Mouse (Mus musculus) ovary, postnatal 36 days (tissue): ENCODE measurements at regions not wholly inside any gene's neighbourhood (a gene's known extent, or its start where the extent isn't known, plus 50 kb on each side); places are given as distances from the start of the nearest gene placed in this dataset.

ENCODE experiments used
- DNase-seq: peaks from one replicate; pipeline ENCODE4 v3.0.0; 2022; ENCODE audit warnings: low spot score, mixed read lengths

DNA sequence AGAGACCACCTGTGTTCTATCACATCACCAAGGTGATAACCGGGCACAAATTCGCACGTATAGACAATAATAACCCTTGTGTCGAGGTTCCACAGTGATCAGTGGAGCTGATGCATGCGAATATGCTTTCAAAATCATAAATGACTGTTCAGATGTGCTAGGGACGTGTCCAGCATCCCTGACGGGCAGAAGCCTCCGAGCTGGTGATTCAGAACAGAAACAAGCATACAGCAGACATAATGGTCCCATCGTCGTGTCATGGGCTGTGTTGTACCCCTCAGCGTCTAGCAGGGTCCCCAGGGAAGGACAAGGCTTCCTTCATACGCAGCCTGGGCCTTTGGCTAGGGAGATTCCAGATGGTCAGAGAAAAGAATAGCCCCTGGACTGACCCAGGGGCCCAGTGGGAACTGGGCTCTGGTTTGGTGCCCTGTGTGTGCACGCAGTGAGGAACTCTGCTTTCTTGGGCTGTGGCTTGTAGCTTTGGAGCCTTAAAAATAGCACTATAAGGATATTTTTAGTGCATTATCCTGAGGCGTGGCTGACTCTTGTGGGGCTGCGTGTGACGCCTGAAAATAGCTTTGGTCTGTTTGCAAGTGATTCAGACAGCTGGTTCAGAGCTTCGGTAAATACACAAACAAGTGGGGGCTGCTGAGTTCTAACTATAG, 137.3 kb downstream of the Fam43a start:
- DNase-seq, result no peak

GRCm38 (mm10) chr16:30737524-30737923, 138.0 kb downstream of the Fam43a start:
- DNase-seq, result no peak

DNA sequence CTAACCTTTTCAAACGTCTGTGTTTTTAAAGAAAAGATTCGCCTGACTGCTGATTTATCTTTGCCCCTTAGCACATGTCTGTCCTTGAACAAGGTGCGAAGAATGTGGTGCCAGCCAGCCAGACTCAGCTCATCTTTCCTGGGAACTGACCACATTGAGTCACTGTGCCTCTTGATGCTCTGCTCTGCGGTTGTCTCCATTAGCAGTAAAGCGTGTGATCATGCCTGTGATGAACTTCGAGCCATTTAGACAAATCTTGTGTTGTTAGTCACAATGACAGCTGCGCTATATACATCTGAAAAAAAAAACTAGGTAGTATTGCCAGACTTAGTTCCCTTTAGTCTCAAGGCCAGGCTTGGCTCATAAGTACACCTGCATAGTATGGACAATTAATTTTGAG, 140.1 kb downstream of the Fam43a start:
- no peak for DNase-seq

DNA sequence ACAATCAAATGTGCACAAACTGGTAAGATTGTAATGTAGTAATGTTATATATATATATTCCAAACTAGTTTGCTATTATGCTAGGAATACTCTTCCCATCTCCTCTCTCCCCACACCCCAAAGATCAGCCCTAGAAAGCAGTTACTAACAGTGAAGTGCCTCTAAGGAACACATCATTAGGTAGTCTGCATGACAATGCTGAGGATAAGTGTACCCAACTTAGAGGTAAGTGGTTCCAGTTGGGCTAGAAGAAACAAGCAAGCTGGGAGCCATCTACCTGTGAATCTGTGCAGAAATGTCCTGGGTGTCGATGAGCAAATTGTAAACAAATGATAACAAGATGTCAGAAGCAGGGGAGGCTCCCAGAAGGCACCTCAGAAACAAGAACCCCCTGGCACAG, 141.7 kb downstream of the Fam43a start:
- no peak for DNase-seq

- DNase-seq, result no peak
Observed at GRCm38 (mm10) chr16:30742474-30742873, 143.0 kb downstream of the Fam43a start.

- DNase-seq, result no peak
Observed at GRCm38 (mm10) chr16:30743566-30743965, 144.0 kb downstream of the Fam43a start.

DNA sequence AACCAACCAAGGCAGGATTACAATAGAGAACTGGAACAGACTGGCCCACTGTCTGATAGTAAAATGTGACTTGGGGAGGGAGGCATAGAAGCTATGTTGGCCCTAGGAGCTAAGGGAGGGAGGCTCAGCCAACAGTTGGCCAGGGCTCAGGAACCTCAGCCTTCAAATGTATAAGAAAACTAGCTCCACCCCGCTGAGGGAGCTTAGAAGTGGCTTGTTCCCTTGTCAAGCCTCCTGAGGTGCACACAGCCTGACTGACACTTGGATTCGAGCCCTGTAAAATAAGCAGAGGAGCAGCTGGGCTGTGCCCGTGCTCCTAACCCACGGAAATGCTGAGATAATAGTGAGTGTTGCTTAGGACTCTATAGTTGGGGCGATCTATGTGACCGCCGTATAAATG, 144.7 kb downstream of the Fam43a start:
- DNase-seq, result no peak

DNA sequence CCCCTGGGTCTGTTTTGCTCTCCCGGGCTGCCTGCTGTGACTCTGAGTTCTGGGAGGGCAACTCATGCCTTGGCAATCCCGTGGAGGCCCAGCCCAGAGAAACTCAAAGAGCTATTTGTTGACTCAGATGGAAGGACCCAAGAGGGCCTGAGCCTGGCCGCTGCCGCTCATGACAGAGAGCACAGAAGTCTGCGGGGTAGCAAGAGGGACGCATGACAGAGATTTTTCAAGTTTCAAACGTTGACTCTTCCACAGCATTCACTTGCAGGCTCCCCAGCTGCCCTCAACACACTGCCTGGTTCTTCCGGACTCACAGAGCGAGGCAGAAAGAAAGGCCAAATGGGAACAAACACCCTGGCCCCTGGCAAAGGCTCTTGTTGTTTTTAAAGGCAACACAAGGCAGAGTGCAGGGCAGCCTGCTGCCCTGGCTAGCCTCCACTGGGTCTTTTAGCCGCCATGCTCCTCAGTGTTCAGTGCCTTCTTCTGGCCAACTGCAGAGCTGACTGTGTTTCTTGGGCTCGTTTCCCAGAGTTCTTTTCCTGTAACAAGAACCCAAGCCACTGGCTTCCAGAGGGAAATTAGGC, 146.2 kb downstream of the Fam43a start:
- peak; percentile 34 for DNase-seq

- DNase-seq, result no peak
Observed at GRCm38 (mm10) chr16:30746211-30746610, 146.7 kb downstream of the Fam43a start.

DNA sequence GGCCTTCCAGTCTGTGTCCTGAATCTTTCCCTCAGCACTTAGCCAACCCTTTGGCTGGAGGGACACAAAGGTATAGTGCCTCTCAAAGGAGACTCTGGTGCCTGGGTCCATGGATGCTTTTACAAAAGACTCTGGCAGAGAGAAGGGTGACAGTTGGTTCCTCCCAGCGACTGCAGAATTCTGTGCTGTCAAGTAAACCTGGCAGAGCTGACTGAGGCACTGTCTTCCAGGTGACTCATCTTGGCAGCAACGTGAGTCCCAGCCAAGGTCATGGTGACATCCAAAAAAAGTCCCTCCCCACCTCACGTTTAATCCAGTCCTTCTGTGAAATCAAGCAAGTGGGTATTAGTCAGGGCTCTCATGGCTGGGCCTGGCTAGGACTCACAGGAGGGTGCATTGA, 150.3 kb downstream of the Fam43a start:
- no peak for DNase-seq

DNA sequence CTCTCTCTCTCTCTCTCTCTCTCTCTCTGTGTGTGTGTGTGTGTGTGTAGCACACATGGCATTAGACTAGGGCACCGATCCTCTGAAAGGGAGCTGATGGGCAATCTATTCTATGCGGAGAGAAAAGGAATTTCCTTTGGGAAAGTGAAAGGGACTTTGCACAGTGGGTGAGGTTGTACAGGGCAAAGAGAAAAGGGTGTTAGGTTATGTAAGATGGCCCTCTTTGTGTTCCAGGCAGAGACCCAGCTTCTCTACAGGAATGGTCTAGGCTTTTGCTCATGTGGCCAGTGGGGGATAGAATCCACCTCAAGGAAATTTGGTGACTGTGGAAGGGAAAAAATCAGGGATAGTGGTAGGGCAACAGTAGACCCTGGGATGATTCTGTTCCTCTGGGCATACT, 156.2 kb downstream of the Fam43a start:
- DNase-seq, result no peak

DNA sequence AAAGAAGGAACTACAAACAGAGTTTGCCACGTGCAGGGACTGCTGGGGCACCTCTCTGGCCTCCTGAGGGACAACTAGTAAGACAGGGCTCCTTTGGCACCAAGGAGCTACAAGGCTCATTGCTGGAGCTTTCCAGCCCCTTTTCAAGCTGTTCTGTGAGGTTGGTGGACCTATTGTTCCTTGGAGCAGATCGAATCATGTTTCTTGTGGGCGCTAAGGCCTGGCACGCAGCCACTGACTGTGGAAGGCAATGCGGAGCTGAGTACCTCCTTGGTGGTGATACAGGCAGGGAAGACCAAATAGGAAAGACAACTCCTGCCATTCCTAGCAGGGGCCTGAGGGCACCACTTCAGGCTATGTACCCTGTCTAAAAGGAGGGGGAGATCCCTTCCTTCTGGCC, 157.2 kb downstream of the Fam43a start:
- no peak for DNase-seq

DNA sequence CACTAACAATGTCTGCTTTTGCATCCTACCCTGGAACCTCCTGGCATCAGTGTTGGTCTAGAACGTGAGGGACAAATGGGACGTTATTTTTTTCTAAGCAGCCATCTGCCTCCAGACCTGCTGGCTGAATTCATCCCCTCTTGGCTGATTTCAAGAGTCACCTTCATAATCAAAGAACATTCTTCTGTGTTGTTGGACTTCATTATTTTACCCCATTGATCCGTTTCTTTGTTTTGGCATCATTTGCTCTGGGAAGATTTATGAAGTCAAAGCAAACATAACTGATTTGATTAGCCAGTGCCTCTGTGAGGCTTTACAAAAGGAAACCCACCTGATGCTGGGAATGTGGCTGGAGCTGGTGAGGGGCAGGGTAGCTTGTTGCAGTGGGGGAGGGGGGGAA, 158.0 kb downstream of the Fam43a start:
- DNase-seq, result no peak

DNA sequence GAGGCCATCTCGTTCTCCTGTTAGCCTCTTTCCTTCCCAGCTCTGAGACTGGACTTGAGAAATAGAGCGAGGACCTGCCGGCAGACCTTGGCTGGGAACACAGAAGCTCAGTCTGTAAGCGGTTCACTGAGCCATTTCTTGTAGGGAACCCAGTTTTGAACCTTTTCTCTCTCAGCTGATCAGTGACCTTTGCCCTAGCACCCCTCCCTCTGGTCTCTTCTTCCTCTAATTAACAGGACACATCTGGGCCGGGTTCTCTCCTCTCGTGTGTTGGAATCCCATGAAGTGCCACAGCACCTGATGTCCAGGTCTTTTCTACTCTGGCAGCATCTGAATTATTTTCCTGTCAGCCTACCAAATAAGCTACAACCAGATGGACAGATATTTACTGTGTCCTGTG, 158.5 kb downstream of the Fam43a start:
- DNase-seq, result no peak

GRCm38 (mm10) chr16:30759503-30759902, 160.0 kb downstream of the Fam43a start:
- DNase-seq, result no peak

- no peak for DNase-seq
Observed at GRCm38 (mm10) chr16:30761201-30761710, 161.7 kb downstream of the Fam43a start.

- no peak for DNase-seq
Observed at GRCm38 (mm10) chr16:30762898-30763595, 163.5 kb downstream of the Fam43a start.

- DNase-seq, result no peak
Observed at GRCm38 (mm10) chr16:30765591-30765990, 166.1 kb downstream of the Fam43a start.

DNA sequence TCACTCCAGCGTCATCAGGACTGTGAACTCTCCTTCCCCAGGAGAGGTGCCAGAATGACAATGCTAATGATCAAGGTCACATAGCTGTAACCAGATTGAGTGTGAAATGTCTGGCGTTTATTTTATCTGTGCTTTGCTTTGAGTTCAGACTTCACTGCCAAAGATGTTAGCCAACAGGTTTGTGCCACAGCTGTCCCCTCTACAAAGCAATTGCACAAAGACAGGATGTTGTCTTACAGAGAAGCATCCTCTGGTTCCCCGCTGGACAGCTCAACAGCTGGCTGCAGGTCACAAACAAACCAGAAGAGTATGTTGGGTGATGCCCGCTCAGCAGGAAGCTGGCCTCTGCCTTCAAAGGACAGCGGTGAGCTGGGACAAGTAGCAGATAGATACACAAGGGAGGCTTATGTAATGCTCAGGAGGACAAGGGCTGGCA, 169.5 kb downstream of the Fam43a start:
- DNase-seq, result no peak

DNA sequence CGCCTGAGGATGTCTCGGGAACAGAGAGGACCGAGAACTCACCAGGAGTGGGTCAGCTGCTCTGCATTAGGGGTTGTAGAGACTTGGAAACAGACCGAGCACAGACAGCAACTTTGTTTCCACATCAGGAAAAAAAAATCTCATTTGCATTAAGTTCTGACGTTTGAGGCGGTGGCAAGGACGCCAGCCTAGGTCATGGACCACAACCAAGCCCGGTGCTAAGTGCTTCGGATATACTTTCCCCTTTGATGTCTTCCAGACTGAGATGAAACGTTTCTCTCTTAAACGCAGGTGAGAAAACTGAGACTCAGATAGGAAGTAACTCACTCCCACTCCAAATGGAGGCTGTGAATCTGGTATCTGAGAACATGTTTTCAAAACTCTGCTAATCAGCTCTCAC, 169.9 kb downstream of the Fam43a start:
- no peak for DNase-seq

DNA sequence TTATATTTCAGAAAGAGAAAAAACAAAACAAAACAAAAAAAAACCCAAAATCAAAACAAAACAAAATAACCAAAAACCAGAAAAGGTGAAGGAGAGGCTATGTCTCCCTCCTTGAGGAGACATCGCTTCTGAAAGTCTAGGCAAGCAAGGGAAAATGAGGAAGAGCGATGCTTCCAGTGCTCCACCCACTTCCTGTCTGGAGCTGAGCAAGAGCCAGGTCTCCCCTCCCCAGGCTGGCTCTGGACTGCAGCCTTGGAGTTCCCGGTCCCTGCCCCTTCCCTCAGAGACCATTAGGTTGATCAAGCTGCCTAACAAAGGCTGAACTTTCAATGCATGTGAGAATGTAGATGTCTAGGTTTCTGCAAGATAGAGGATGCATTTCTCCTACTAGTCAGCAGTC, 173.3 kb downstream of the Fam43a start:
- no peak for DNase-seq

DNA sequence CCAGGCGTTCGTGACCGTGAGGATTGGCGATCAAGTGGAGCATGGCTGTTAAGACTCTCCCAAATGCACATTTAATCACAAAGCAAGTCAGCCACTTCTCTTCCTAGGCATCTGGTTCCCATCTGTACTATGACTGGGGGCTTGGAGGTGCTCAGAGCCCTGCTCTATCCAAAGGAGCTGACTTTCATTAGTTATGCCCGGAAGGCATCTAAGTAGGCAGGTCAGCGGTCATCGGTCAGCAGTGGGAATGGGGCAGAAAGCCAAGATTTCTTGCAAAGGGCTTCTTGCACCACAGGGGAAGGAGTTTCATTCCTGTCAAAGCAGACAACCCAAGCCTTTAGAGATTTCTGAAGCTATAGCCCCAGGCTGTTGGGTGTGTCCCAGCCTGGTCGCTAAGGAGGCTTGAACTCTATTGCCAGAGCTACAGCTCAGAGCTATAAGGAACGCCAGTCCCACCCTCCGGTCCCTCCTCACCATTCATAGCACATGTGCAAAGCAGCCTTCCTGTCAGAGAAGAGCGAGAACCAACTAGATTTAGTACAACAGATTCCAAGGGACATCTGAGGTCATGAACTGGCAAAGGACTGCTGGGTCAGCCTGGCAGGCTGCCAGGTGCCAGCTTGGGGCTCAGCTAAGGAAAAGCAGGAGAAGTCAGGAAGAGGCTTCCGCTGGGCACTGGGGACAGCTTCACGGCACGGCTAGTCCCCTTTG, 175.6 kb downstream of the Fam43a start:
- no peak for DNase-seq
